Mouse (Mus musculus): Measurements from ENCODE around the gene Mdfic.

The Mdfic gene

GRCm38 (mm10) chr6:15793602-15794345 is 73.3 kb downstream of the Mdfic start:
- DNase-seq: no peak

GRCm38 (mm10) chr6:15794801-15795200 is 74.3 kb downstream of the Mdfic start:
- DNase-seq: no peak

- no peak for DNase-seq
Observed at GRCm38 (mm10) chr6:15807382-15807781, 86.9 kb downstream of the Mdfic start.

GRCm38 (mm10) chr6:15825236-15825635 is 104.8 kb downstream of the Mdfic start:
- DNase-seq: no peak

- DNase-seq: peak; percentile 7
Observed at GRCm38 (mm10) chr6:15829812-15830211, 109.4 kb downstream of the Mdfic start.

GRCm38 (mm10) chr6:15830651-15831050 is 110.2 kb downstream of the Mdfic start:
- no peak for DNase-seq

- DNase-seq: no peak
Observed at GRCm38 (mm10) chr6:15837695-15838094, 117.2 kb downstream of the Mdfic start.

GRCm38 (mm10) chr6:15839831-15840230 is 119.4 kb downstream of the Mdfic start:
- DNase-seq: no peak

- DNase-seq: no peak
Observed at GRCm38 (mm10) chr6:15840429-15840828, 120.0 kb downstream of the Mdfic start.

GRCm38 (mm10) chr6:15841476-15842209 is 121.2 kb downstream of the Mdfic start:
- peak; percentile 22 for DNase-seq

GRCm38 (mm10) chr6:15843295-15843694 is 122.8 kb downstream of the Mdfic start:
- DNase-seq: no peak

- DNase-seq: no peak
Observed at GRCm38 (mm10) chr6:15845711-15846342, 125.4 kb downstream of the Mdfic start.

Measured in embryo, embryonic 11 days (tissue).